Mouse (Mus musculus): Measurements from ENCODE around the gene Chit1.

- TF ChIP-seq CTCF (IDR thresholded peaks at IDR 0.05; ENCODE audit: control insufficient read depth, insufficient read depth, insufficient read length) (no peak), USF1 (IDR thresholded peaks at IDR 0.05; ENCODE audit: low read depth) (no peak), MYOD1 (IDR thresholded peaks at IDR 0.05; ENCODE audit: control insufficient read depth, insufficient read length, low read depth) (no peak), CEBPB (IDR thresholded peaks at IDR 0.05; ENCODE audit: low read depth) (no peak), MAX (IDR thresholded peaks at IDR 0.05) (no peak), MYOG (IDR thresholded peaks at IDR 0.05; ENCODE audit: control insufficient read depth, extremely low read depth, insufficient read length) (no peak)
These were observed 73.0 kb downstream of the Chit1 start for GRCm38 (mm10) chr1:134184089-134184488.
